Mouse (Mus musculus): ENCODE measurements around the gene Nme8.

GRCm38 (mm10) chr13:19700733-19701442, 3.3 kb upstream of the Nme8 start:
- no peak for TF ChIP-seq CTCF (IDR thresholded peaks at IDR 0.05; ENCODE audit: borderline replicate concordance, extremely low read depth, insufficient read depth, insufficient read length)
- TF ChIP-seq POLR2A (IDR thresholded peaks at IDR 0.05; ENCODE audit: borderline replicate concordance, extremely low read depth, insufficient read depth, insufficient read length, poor library complexity, severe bottlenecking) = no peak

Measured in brain, embryonic 14.5 days (tissue).